Mouse (Mus musculus): ENCODE data around the gene Slc15a2.

The Slc15a2 gene

GRCm38 (mm10) chr16:36747767-36748166 lies 37.0 kb downstream of the Slc15a2 start:
- DNase-seq, result no peak

- DNase-seq, result no peak
Observed at GRCm38 (mm10) chr16:36747068-36747467, 37.7 kb downstream of the Slc15a2 start.

GRCm38 (mm10) chr16:36743580-36743979 lies 41.2 kb downstream of the Slc15a2 start:
- DNase-seq, result no peak

- no peak for DNase-seq
Observed at GRCm38 (mm10) chr16:36739404-36739930, 45.3 kb downstream of the Slc15a2 start.

GRCm38 (mm10) chr16:36735421-36735820 lies 49.3 kb downstream of the Slc15a2 start:
- no peak for DNase-seq

- no peak for DNase-seq
Observed at GRCm38 (mm10) chr16:36733827-36734226, 50.9 kb downstream of the Slc15a2 start.

GRCm38 (mm10) chr16:36732572-36732971 lies 52.2 kb downstream of the Slc15a2 start:
- DNase-seq, result no peak

- no peak for DNase-seq
Observed at GRCm38 (mm10) chr16:36728959-36729358, 55.8 kb downstream of the Slc15a2 start.

GRCm38 (mm10) chr16:36723880-36724443 lies 60.8 kb downstream of the Slc15a2 start:
- peak; percentile 58 to 66 for DNase-seq

GRCm38 (mm10) chr16:36722739-36723138 lies 62.0 kb downstream of the Slc15a2 start:
- no peak for DNase-seq

- peak; percentile 46 to 48 for DNase-seq
Observed at GRCm38 (mm10) chr16:36720194-36721055, 64.3 kb downstream of the Slc15a2 start.

GRCm38 (mm10) chr16:36718637-36719036 lies 66.1 kb downstream of the Slc15a2 start:
- peak; percentile 53 to 55 for DNase-seq

- DNase-seq, result peak; percentile 72
Observed at GRCm38 (mm10) chr16:36717481-36717880, 67.3 kb downstream of the Slc15a2 start.

- DNase-seq, result peak; percentile 80 to 87
Observed at GRCm38 (mm10) chr16:36711760-36712159, 73.0 kb downstream of the Slc15a2 start.

GRCm38 (mm10) chr16:36710794-36711193 lies 74.0 kb downstream of the Slc15a2 start:
- peak; percentile 60 to 64 for DNase-seq

GRCm38 (mm10) chr16:36709405-36709804 lies 75.4 kb downstream of the Slc15a2 start:
- peak; percentile 86 to 90 for DNase-seq

GRCm38 (mm10) chr16:36708751-36709150 lies 76.0 kb downstream of the Slc15a2 start:
- peak; percentile 55 to 61 for DNase-seq

GRCm38 (mm10) chr16:36707702-36708423 lies 76.9 kb downstream of the Slc15a2 start:
- DNase-seq, result peak; percentile 29 to 31

- DNase-seq, result no peak
Observed at GRCm38 (mm10) chr16:36700484-36700883, 84.3 kb downstream of the Slc15a2 start.
